Mouse (Mus musculus): ENCODE measurements around the gene Exoc3l. TPM values are rescaled to one million over a fixed set of nuclear protein-coding genes. Genes with fewer than 3 reads are reported as not detected.

The Exoc3l gene
- polyA plus RNA-seq (2015; fragmentation: Illumina TruSeq; extraction: RNeasy Lipid Tissue Mini Kit (QIAGEN cat#74804); ENCODE audit: low read depth, low replicate concordance): 1.3 TPM

GRCm38 (mm10) chr8:105295895-105296573, at the start of gene Exoc3l:
Gene Exoc3l, minus strand, starts transcription at chr8:105296101.

GRCm38 (mm10) chr8:105326141-105326672, 30.3 kb upstream of the Exoc3l start, which contains the start of the genes Lrrc29 and Tmem208:
Gene Lrrc29, minus strand, starts transcription at chr8:105326278.
Gene Tmem208, plus strand, starts transcription at chr8:105326354.

DNA sequence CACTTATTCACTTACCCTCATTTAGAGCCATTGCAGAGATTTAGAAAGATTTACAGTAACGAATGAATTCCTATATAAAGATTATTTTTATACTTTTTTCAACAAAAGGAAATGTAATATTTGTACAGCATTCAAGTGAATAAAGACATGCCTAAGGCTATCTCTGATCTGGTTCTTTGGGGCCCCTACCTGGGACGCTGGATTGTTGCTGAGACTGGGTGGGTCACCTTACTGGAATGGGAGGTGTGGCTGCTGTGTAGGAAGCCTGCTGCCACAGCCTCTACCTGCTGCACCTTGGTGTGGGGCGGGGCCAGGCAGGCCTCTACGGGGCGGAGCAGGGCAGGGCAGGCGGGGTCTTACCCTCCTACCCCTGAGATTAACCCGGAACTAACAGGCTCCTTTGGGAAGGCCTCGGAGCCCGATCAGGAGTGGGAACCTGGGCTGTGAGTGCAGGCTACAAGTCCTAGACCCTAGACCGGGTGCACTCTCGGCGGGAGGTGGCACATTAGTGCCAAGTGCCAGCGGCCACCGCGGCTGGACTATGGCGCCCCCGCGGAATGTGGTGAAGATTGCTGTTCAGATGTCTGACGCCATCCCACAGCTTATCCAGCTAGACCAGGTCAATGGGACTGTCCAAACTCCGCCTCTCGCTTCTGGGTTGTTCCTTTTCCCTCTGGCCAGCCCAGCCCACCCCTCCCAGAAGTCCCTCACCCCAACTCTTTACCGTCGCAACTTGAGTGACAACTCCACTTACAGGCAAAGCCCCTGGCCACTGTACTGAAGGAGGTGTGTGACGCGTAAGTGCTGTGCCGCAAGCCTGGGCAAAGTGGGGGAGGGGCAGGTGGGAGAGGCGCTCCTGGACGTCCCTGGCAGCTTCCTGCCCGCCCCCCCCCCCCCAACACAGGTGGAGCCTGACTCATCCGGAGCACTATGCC, 9.6 kb upstream of the Exoc3l start, which contains the start of gene Elmo3:
TSS of gene Elmo3 (plus strand) at position 391 of the 935 bp plus-strand sequence.

GRCm38 (mm10) chr8:105297511-105298192, 1.8 kb upstream of the Exoc3l start, which contains the start of gene E2f4:
Gene E2f4, plus strand, starts transcription at chr8:105297663.

GRCm38 (mm10) chr8:105289805-105290460, 6.0 kb downstream of the Exoc3l start, which contains the start of gene 4931428F04Rik:
Gene 4931428F04Rik, minus strand, starts transcription at chr8:105289864.

GRCm38 (mm10) chr8:105275840-105276239, 20.1 kb downstream of the Exoc3l start, which contains the start of gene Nol3:
Gene Nol3, plus strand, starts transcription at chr8:105276140.

GRCm38 (mm10) chr8:105269461-105269947, 26.4 kb downstream of the Exoc3l start, which contains the start of gene Hsf4:
Gene Hsf4, plus strand, starts transcription at chr8:105269801.

DNA sequence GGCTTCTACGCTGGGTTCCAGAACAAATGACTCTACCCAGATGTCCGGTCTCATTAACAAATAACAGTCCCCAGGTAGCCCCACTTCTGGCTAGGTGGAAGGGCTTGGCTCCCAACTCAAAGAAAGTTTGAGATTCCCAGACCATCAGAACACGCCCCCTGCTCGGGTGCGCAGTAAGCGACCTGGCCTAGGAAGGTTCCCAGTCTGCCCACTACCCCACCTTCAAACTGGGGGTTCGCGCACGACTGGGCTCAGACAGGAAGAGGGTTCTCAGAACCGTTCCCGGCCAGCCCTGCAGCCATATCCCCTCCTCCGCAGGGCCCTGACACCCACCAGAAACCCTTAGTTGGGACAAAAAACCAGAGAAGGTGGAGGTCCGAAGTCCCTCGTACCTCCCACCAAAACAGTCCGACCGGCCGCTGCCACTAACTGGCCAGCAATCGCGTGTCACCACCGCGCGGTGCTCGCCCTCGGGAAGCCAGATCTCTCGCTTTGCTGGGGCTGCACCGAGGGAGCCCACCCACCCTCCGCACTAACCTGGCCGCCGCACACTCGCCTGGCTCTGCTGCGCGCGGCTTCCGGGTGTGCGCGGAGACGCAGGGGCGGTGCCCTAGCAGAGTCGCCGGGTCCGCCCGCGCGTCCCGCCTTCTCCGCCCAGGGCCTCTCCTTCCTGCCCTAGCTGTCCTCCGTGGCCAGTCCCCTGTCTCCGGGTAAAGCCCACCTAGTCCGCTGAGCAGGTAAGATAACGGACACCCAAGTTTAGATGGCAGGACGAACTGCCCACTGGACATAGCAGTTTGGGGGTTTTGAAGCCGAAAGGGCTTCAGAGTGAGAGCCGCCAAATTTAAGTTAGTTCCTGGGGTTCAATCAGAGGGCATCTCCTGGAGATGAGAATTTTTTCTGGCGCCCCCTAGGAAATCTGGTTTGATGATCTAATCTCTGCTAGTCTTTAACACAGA, 31.6 kb downstream of the Exoc3l start, which contains the start of the genes Tradd and Fbxl8:
TSS of gene Tradd (minus strand) at position 586 of the 959 bp plus-strand sequence.
TSS of gene Fbxl8 (plus strand) at position 625 of the 959 bp plus-strand sequence.

DNA sequence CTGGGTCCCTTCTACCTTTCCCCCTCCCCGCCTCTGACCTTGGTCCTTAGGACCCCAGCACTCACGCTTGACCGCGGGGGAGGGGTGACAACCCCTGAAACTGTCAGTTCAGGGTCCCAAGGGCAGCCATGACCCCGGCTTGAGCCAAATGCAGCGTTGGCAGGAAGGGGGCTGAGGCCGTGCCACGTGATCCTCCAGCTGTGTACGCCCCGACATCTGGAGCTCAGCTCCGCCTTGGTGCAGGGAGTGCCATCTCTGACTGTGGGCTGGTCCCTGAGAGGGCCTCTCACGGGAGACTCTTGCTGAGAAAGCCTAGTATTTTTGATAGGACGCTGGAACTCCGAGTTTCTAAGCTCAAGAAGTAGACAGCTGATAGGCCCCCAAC, 40.9 kb downstream of the Exoc3l start, which contains the start of gene B3gnt9:
TSS of gene B3gnt9 (minus strand) at position 188 of the 385 bp plus-strand sequence.

Other genes starting within 250 kb of the Exoc3l start
- gene Ces3a, start 247.5 kb downstream of the Exoc3l start, polyA plus RNA-seq (2015; fragmentation: Illumina TruSeq; extraction: RNeasy Lipid Tissue Mini Kit (QIAGEN cat#74804); ENCODE audit: low read depth, low replicate concordance): 0.52 TPM
- gene Ces3b, start 212.3 kb downstream of the Exoc3l start, polyA plus RNA-seq (2015; fragmentation: Illumina TruSeq; extraction: RNeasy Lipid Tissue Mini Kit (QIAGEN cat#74804); ENCODE audit: low read depth, low replicate concordance): not detected
- gene Ces4a, start 164.3 kb downstream of the Exoc3l start, polyA plus RNA-seq (2015; fragmentation: Illumina TruSeq; extraction: RNeasy Lipid Tissue Mini Kit (QIAGEN cat#74804); ENCODE audit: low read depth, low replicate concordance): not detected
- gene Cbfb, start 125.4 kb downstream of the Exoc3l start, polyA plus RNA-seq (2015; fragmentation: Illumina TruSeq; extraction: RNeasy Lipid Tissue Mini Kit (QIAGEN cat#74804); ENCODE audit: low read depth, low replicate concordance): 23.1 TPM
- 30.8 TPM for gene D230025D16Rik, start 71.0 kb downstream of the Exoc3l start, polyA plus RNA-seq (2015; fragmentation: Illumina TruSeq; extraction: RNeasy Lipid Tissue Mini Kit (QIAGEN cat#74804); ENCODE audit: low read depth, low replicate concordance)
- gene B3gnt9, start 40.9 kb downstream of the Exoc3l start, polyA plus RNA-seq (2015; fragmentation: Illumina TruSeq; extraction: RNeasy Lipid Tissue Mini Kit (QIAGEN cat#74804); ENCODE audit: low read depth, low replicate concordance): 4.0 TPM
- 11.9 TPM for gene Tradd, start 31.5 kb downstream of the Exoc3l start, polyA plus RNA-seq (2015; fragmentation: Illumina TruSeq; extraction: RNeasy Lipid Tissue Mini Kit (QIAGEN cat#74804); ENCODE audit: low read depth, low replicate concordance)
- 0.62 TPM for gene Fbxl8, start 31.5 kb downstream of the Exoc3l start, polyA plus RNA-seq (2015; fragmentation: Illumina TruSeq; extraction: RNeasy Lipid Tissue Mini Kit (QIAGEN cat#74804); ENCODE audit: low read depth, low replicate concordance)
- 18.8 TPM for gene Hsf4, start 26.3 kb downstream of the Exoc3l start, polyA plus RNA-seq (2015; fragmentation: Illumina TruSeq; extraction: RNeasy Lipid Tissue Mini Kit (QIAGEN cat#74804); ENCODE audit: low read depth, low replicate concordance)
- gene Nol3, start 20.0 kb downstream of the Exoc3l start, polyA plus RNA-seq (2015; fragmentation: Illumina TruSeq; extraction: RNeasy Lipid Tissue Mini Kit (QIAGEN cat#74804); ENCODE audit: low read depth, low replicate concordance): 13.3 TPM
- 18.4 TPM for gene 4931428F04Rik, start 6.2 kb downstream of the Exoc3l start, polyA plus RNA-seq (2015; fragmentation: Illumina TruSeq; extraction: RNeasy Lipid Tissue Mini Kit (QIAGEN cat#74804); ENCODE audit: low read depth, low replicate concordance)
- gene E2f4, start 1.6 kb upstream of the Exoc3l start, polyA plus RNA-seq (2015; fragmentation: Illumina TruSeq; extraction: RNeasy Lipid Tissue Mini Kit (QIAGEN cat#74804); ENCODE audit: low read depth, low replicate concordance): 30.4 TPM
- gene Elmo3, start 9.5 kb upstream of the Exoc3l start, polyA plus RNA-seq (2015; fragmentation: Illumina TruSeq; extraction: RNeasy Lipid Tissue Mini Kit (QIAGEN cat#74804); ENCODE audit: low read depth, low replicate concordance): 2.6 TPM
- 1.5 TPM for gene Lrrc29, start 30.2 kb upstream of the Exoc3l start, polyA plus RNA-seq (2015; fragmentation: Illumina TruSeq; extraction: RNeasy Lipid Tissue Mini Kit (QIAGEN cat#74804); ENCODE audit: low read depth, low replicate concordance)
- gene Tmem208, start 30.3 kb upstream of the Exoc3l start, polyA plus RNA-seq (2015; fragmentation: Illumina TruSeq; extraction: RNeasy Lipid Tissue Mini Kit (QIAGEN cat#74804); ENCODE audit: low read depth, low replicate concordance): 88.0 TPM
- gene Fhod1, start 51.9 kb upstream of the Exoc3l start, polyA plus RNA-seq (2015; fragmentation: Illumina TruSeq; extraction: RNeasy Lipid Tissue Mini Kit (QIAGEN cat#74804); ENCODE audit: low read depth, low replicate concordance): 2.8 TPM
- 24.9 TPM for gene Slc9a5, start 52.7 kb upstream of the Exoc3l start, polyA plus RNA-seq (2015; fragmentation: Illumina TruSeq; extraction: RNeasy Lipid Tissue Mini Kit (QIAGEN cat#74804); ENCODE audit: low read depth, low replicate concordance)
- 2.6 TPM for gene Plekhg4, start 77.2 kb upstream of the Exoc3l start, polyA plus RNA-seq (2015; fragmentation: Illumina TruSeq; extraction: RNeasy Lipid Tissue Mini Kit (QIAGEN cat#74804); ENCODE audit: low read depth, low replicate concordance)
- gene Kctd19, start 117.4 kb upstream of the Exoc3l start, polyA plus RNA-seq (2015; fragmentation: Illumina TruSeq; extraction: RNeasy Lipid Tissue Mini Kit (QIAGEN cat#74804); ENCODE audit: low read depth, low replicate concordance): not detected
- gene Lrrc36, start 117.5 kb upstream of the Exoc3l start, polyA plus RNA-seq (2015; fragmentation: Illumina TruSeq; extraction: RNeasy Lipid Tissue Mini Kit (QIAGEN cat#74804); ENCODE audit: low read depth, low replicate concordance): 1.2 TPM
- gene Tppp3, start 175.4 kb upstream of the Exoc3l start, polyA plus RNA-seq (2015; fragmentation: Illumina TruSeq; extraction: RNeasy Lipid Tissue Mini Kit (QIAGEN cat#74804); ENCODE audit: low read depth, low replicate concordance): 110 TPM
- gene Zdhhc1, start 200.8 kb upstream of the Exoc3l start, polyA plus RNA-seq (2015; fragmentation: Illumina TruSeq; extraction: RNeasy Lipid Tissue Mini Kit (QIAGEN cat#74804); ENCODE audit: low read depth, low replicate concordance): 33.3 TPM
- gene Hsd11b2, start 222.7 kb upstream of the Exoc3l start, polyA plus RNA-seq (2015; fragmentation: Illumina TruSeq; extraction: RNeasy Lipid Tissue Mini Kit (QIAGEN cat#74804); ENCODE audit: low read depth, low replicate concordance): not detected